Mouse (Mus musculus) cortical plate, adult 2 months (tissue): Measurements from ENCODE around the gene Epb42.

Source experiments
- CTCF ChIP-seq: fragments of 200-500 bp; IDR thresholded peaks from 2 replicates; pipeline ENCODE4 v1.5.1; 2011; ENCODE audit warnings: mild to moderate bottlenecking, control low read depth, low read length; ENCODE audit not compliant: insufficient read depth; ENCODE audit errors: extremely low read depth
- POLR2A ChIP-seq: fragments of 200-500 bp; IDR thresholded peaks from 2 replicates; pipeline ENCODE4 v1.6.1; 2011; ENCODE audit warnings: mild to moderate bottlenecking, low read length, control low read depth; ENCODE audit not compliant: insufficient read depth; ENCODE audit errors: extremely low read depth

DNA sequence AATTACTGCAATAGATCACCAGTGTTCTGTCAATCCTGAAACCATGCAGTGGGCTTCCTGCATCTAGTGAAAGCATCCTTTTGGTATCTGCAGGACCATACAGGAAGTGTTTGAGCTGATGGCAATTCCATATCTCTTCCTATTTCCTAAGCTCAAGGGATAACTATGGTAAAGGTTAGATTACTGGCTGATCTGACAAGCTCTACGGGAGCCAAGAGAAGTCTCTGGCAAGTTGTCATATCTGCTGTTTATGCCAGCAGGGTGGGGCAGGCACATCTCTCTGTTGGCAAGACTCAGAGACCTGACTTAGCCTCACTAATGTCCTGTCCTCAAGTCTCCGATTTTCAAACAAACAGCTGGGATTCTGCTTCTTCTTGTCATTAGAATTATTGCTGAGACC is 17.2 kb upstream of the Epb42 start:
- no peak for TF ChIP-seq CTCF
- TF ChIP-seq POLR2A, result no peak
